Comparison of ENCODE assay signal across 11 mouse cellular contexts in the genomic region with DNA sequence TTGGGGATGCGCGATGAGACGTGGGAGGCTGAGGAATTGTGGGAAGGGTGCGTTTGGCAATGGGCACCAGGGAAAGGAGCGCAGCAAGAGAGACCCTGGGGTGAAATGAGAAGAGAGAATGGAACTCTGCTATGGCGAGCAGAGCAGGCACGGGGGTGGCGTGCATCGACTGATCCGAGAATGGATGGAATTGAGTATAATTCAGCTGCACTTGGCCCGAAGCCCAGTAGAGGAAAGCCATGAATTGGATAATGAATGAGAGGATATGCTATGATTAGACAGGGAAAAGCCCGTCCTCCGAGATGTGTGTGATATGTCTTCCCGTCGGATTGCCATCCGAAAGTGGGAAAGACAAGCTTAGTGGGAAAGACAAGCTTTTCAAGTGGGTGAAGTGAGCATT. TPM values are rescaled to one million over a fixed set of nuclear protein-coding genes. Genes with fewer than 3 reads are reported as not detected.
A peak's percentile ranks its signal among the peaks of the same experiment; 100 is the strongest.
DNase-seq lines count a peak whose midpoint lies in the region; ATAC-seq lines count a peak whose summit lies in the region.
"Had no signal": no experiment of that assay in that cellular context is flagged by ENCODE, and none has a peak within 500 bp of the region (broad histone marks: within the 10 kb centered on the region; RNA-seq: fewer than 3 reads in every experiment).

No protein-coding gene starts in this region.

- peak; percentile 83 for ATAC-seq in forebrain, embryonic 15.5 days (replicated peaks)
- ATAC-seq in forebrain, embryonic 11.5 days (replicated peaks; ENCODE audit: low FRiP score), result no peak
- ATAC-seq in midbrain, embryonic 13.5 days, result peak; percentile 58

- no peak for DNase-seq in forebrain, embryonic 11.5 days (ENCODE audit: low spot score)
- no peak for DNase-seq in midbrain, embryonic 10.5 days (ENCODE audit: low spot score)
- DNase-seq in layer of hippocampus, postnatal 10 days (ENCODE audit: low spot score in 2 of 2), result peak; percentile 32 to 44
- peak; percentile 26 to 49 for DNase-seq in right cerebral cortex, postnatal 36 days (ENCODE audit: low spot score in 2 of 2)
- no peak for DNase-seq in embryo, embryonic 10 days (ENCODE audit: low spot score)
- no peak for DNase-seq in testis, postnatal 10 days (ENCODE audit: low spot score)
- DNase-seq: adrenal gland, adult 8-10 months had no signal

- no peak overlapping the region for H3K4me3 ChIP-seq in forebrain, embryonic 15.5 days
- H3K4me3 ChIP-seq in forebrain, embryonic 11.5 days (ENCODE audit: low read depth, low read length), result no peak overlapping the region
- no peak overlapping the region for H3K4me3 ChIP-seq in midbrain, embryonic 13.5 days (replicated peaks)
- no peak overlapping the region for H3K4me3 ChIP-seq in midbrain, embryonic 10.5 days
- H3K4me3 ChIP-seq: embryonic facial prominence, embryonic 12.5 days had no signal

- peaks cover 15% of the 10 kb centered on the region for H3K4me1 ChIP-seq in forebrain, embryonic 15.5 days
- no peaks in the 10 kb centered on the region; the same call in 1 of the 2 replicates for H3K4me1 ChIP-seq in forebrain, embryonic 11.5 days (replicated peaks; ENCODE audit: control insufficient read depth, insufficient read depth, low read length)
- peaks cover 11% of the 10 kb centered on the region; the same call in 1 of the 2 replicates for H3K4me1 ChIP-seq in midbrain, embryonic 13.5 days (replicated peaks)
- peaks cover 16% of the 10 kb centered on the region for H3K4me1 ChIP-seq in midbrain, embryonic 10.5 days

- H3K4me2 ChIP-seq in forebrain, embryonic 15.5 days (replicated peaks), result no peak overlapping the region
- no peak overlapping the region for H3K4me2 ChIP-seq in forebrain, embryonic 11.5 days (ENCODE audit: low read depth, low read length, severe bottlenecking)
- no peak overlapping the region for H3K4me2 ChIP-seq in midbrain, embryonic 13.5 days (replicated peaks)
- H3K4me2 ChIP-seq: embryonic facial prominence, embryonic 12.5 days; heart, embryonic 11.5 days had no signal

- no peak overlapping the region for H3K9ac ChIP-seq in forebrain, embryonic 15.5 days (replicated peaks)
- no peak overlapping the region for H3K9ac ChIP-seq in forebrain, embryonic 11.5 days (ENCODE audit: low read length)
- no peak overlapping the region for H3K9ac ChIP-seq in midbrain, embryonic 13.5 days (replicated peaks)
- H3K9ac ChIP-seq: embryonic facial prominence, embryonic 12.5 days had no signal

- no peaks in the 10 kb centered on the region for H3K9me3 ChIP-seq in forebrain, embryonic 15.5 days
- H3K9me3 ChIP-seq in forebrain, embryonic 11.5 days (ENCODE audit: control insufficient read depth, low read length), result no peaks in the 10 kb centered on the region
- H3K9me3 ChIP-seq in midbrain, embryonic 13.5 days, result no peaks in the 10 kb centered on the region
- 0 out of 2 replicates have a peak, but pooled peaks cover 4% of the 10 kb centered on the region for H3K9me3 ChIP-seq in midbrain, embryonic 10.5 days (replicated peaks)
- H3K9me3 ChIP-seq: embryonic facial prominence, embryonic 12.5 days had no signal

- WGBS in forebrain, embryonic 15.5 days, result 49% methylated on average over 16 of the region's 16 CpGs
- WGBS in forebrain, embryonic 11.5 days, result 95% methylated on average over 16 of the region's 16 CpGs
- WGBS in midbrain, embryonic 13.5 days, result 74% methylated on average over 16 of the region's 16 CpGs
- WGBS in midbrain, embryonic 10.5 days, result 97% methylated on average over 16 of the region's 16 CpGs

- no peak overlapping the region for H3K27ac ChIP-seq in forebrain, embryonic 15.5 days (replicated peaks)
- H3K27ac ChIP-seq in forebrain, embryonic 11.5 days (ENCODE audit: low read depth, low read length), result no peak overlapping the region
- H3K27ac ChIP-seq in midbrain, embryonic 13.5 days, result no peak overlapping the region
- no peak overlapping the region for H3K27ac ChIP-seq in midbrain, embryonic 10.5 days (replicated peaks)
- H3K27ac ChIP-seq: embryonic facial prominence, embryonic 12.5 days had no signal

- no peaks in the 10 kb centered on the region for H3K36me3 ChIP-seq in forebrain, embryonic 15.5 days
- H3K36me3 ChIP-seq in forebrain, embryonic 11.5 days (ENCODE audit: control insufficient read depth, insufficient read depth, low read length), result no peaks in the 10 kb centered on the region
- H3K36me3 ChIP-seq in midbrain, embryonic 13.5 days, result no peaks in the 10 kb centered on the region
- no peaks in the 10 kb centered on the region for H3K36me3 ChIP-seq in midbrain, embryonic 10.5 days
- H3K36me3 ChIP-seq: embryonic facial prominence, embryonic 12.5 days had no signal

- no peaks in the 10 kb centered on the region for H3K27me3 ChIP-seq in forebrain, embryonic 15.5 days
- no peaks in the 10 kb centered on the region for H3K27me3 ChIP-seq in forebrain, embryonic 11.5 days (ENCODE audit: control insufficient read depth, insufficient read depth, low read length)
- no peaks in the 10 kb centered on the region for H3K27me3 ChIP-seq in midbrain, embryonic 13.5 days
- no peaks in the 10 kb centered on the region for H3K27me3 ChIP-seq in midbrain, embryonic 10.5 days (ENCODE audit: low read depth, poor library complexity, severe bottlenecking)
- H3K27me3 ChIP-seq: embryonic facial prominence, embryonic 12.5 days had no signal

RNA-seq across cellular contexts. Expression of gene Dync1i1, which starts 26.7 kb away (rescaled TPM):
- 82.7 and 117 TPM in 2 replicates for polyA plus RNA-seq in forebrain, embryonic 15.5 days (2015; fragmentation: Nextera tagmentation; extraction: Ambion mirVana)
- 1.6 and 2.0 TPM in 2 replicates for polyA plus RNA-seq in forebrain, embryonic 11.5 days (2014; fragmentation: Nextera tagmentation; extraction: Ambion mirVana)
- 6.3 and 7.0 TPM in 2 replicates for polyA plus RNA-seq in midbrain, embryonic 13.5 days (2015; fragmentation: Nextera tagmentation; extraction: Ambion mirVana)
- polyA plus RNA-seq in midbrain, embryonic 10.5 days (2016; fragmentation: Nextera tagmentation; extraction: Ambion mirVana), result 1.5 and 2.0 TPM in 2 replicates
- total RNA-seq in layer of hippocampus, postnatal 10 days (2021), result 100 to 1,000 TPM; 140 to 152 TPM

Comparison
In these comparisons a context has a peak if more than half of its experiments do, and no peak if none do; other contexts are left out.
1. RNA of gene Dync1i1, which starts 26.7 kb away (polyA plus RNA-seq): 82.7 to 117 TPM in forebrain, embryonic 15.5 days; 6.3 to 7.0 TPM in midbrain, embryonic 13.5 days, 1.6 to 2.0 TPM in forebrain, embryonic 11.5 days and 1.5 to 2.0 TPM in midbrain, embryonic 10.5 days; every median in the first group is over 10 times any median in the second.
2. DNase-seq: peak in layer of hippocampus, postnatal 10 days (2 of 2) and right cerebral cortex, postnatal 36 days (2 of 2); none in forebrain, embryonic 11.5 days (single experiment), midbrain, embryonic 10.5 days (single experiment), embryo, embryonic 10 days (single experiment) and testis, postnatal 10 days (single experiment).